Mouse (Mus musculus) monocyte, adult 2 months (primary cell): Measurements from ENCODE around the gene 9030624G23Rik.
"Not testable (repeated sequence)": the region's sequence is repeated elsewhere in the genome, so short reads cannot be mapped to it uniquely, and the experiment has no call there.

Experiments used
- DNase-seq, 2 experiments: peaks; one replicate each; pipeline ENCODE4 v3.0.0; 2022; ENCODE audit warnings: low spot score in 2 of 2, low read depth in 1 of 2

The 9030624G23Rik gene

GRCm38 (mm10) chr12:24097108-24097520 lies at the start of gene 9030624G23Rik:
Gene 9030624G23Rik, minus strand, starts transcription at chr12:24097246.
- not testable (repeated sequence) for DNase-seq

GRCm38 (mm10) chr12:24083096-24083495 lies 13.9 kb downstream of the 9030624G23Rik start:
- DNase-seq: not testable (repeated sequence)
